Mouse (Mus musculus): Measurements from ENCODE around the gene Arhgef10l. TPM values are rescaled to one million over a fixed set of nuclear protein-coding genes. Genes with fewer than 3 reads are reported as not detected.
A peak's percentile ranks its signal among the peaks of the same experiment; 100 is the strongest.

Arhgef10l gene
- polyA plus RNA-seq, 1 experiment from 2014 or later, result 32.3 TPM

- H3K4me3 ChIP-seq, result peak overlapping the region; percentile 84
- DNase-seq (ENCODE audit: low spot score), result peak; percentile 67
- peaks cover 5% of the 10 kb centered on the region; the same call in 1 of the 2 replicates for H3K9me3 ChIP-seq
- H3K36me3 ChIP-seq, result peaks cover 39% of the 10 kb centered on the region
- WGBS, result 7% methylated on average over 12 of the region's 12 CpGs
- H3K4me1 ChIP-seq (replicated peaks), result peaks cover 55% of the 10 kb centered on the region
- no peaks in the 10 kb centered on the region for H3K27me3 ChIP-seq (ENCODE audit: insufficient read depth, poor library complexity, severe bottlenecking)
- H3K27ac ChIP-seq, result peak overlapping the region; percentile 99
These were observed 17.9 kb downstream of the Arhgef10l start for GRCm38 (mm10) chr4:140647711-140648421.

GRCm38 (mm10) chr4:140645638-140646037 lies 20.2 kb downstream of the Arhgef10l start:
- Histone ChIP-seq H3K4me1 (replicated peaks) (peaks cover 62% of the 10 kb centered on the region), H3K4me3 (no peak overlapping the region; the same call in 1 of the 2 replicates), H3K9me3 (peaks cover 11% of the 10 kb centered on the region), H3K27ac (peak overlapping the region; percentile 35; the same call in 1 of the 2 replicates), H3K27me3 (ENCODE audit: insufficient read depth, poor library complexity, severe bottlenecking) (no peaks in the 10 kb centered on the region), H3K36me3 (peaks cover 56% of the 10 kb centered on the region)
- WGBS, result 87% methylated on average over 3 of the region's 3 CpGs
- DNase-seq (ENCODE audit: low spot score), result no peak

- Histone ChIP-seq H3K9me3 (peaks cover 11% of the 10 kb centered on the region), H3K27ac (peak overlapping the region; percentile 35; the same call in 1 of the 2 replicates), H3K27me3 (ENCODE audit: insufficient read depth, poor library complexity, severe bottlenecking) (no peaks in the 10 kb centered on the region), H3K4me1 (replicated peaks) (peaks cover 68% of the 10 kb centered on the region), H3K4me3 (no peak overlapping the region), H3K36me3 (peaks cover 66% of the 10 kb centered on the region)
- WGBS, result 11% methylated on average over 3 of the region's 3 CpGs
- no peak for DNase-seq (ENCODE audit: low spot score)
These were observed 21.1 kb downstream of the Arhgef10l start for GRCm38 (mm10) chr4:140644701-140645100.

- H3K27ac ChIP-seq, result no peak overlapping the region
- H3K27me3 ChIP-seq (ENCODE audit: insufficient read depth, poor library complexity, severe bottlenecking), result no peaks in the 10 kb centered on the region
- WGBS, result 37% methylated on average over 6 of the region's 6 CpGs
- H3K36me3 ChIP-seq, result peaks cover 70% of the 10 kb centered on the region
- DNase-seq (ENCODE audit: low spot score), result no peak
- H3K9me3 ChIP-seq, result peaks cover 11% of the 10 kb centered on the region
- no peak overlapping the region for H3K4me3 ChIP-seq
- H3K4me1 ChIP-seq (replicated peaks), result peaks cover 67% of the 10 kb centered on the region
These were observed 21.5 kb downstream of the Arhgef10l start for GRCm38 (mm10) chr4:140644276-140644675.

GRCm38 (mm10) chr4:140642378-140642777 lies 23.4 kb downstream of the Arhgef10l start:
- Histone ChIP-seq H3K4me1 (replicated peaks) (peaks cover 62% of the 10 kb centered on the region), H3K36me3 (peaks cover 89% of the 10 kb centered on the region), H3K9me3 (peaks cover 11% of the 10 kb centered on the region), H3K4me3 (no peak overlapping the region), H3K27me3 (ENCODE audit: insufficient read depth, poor library complexity, severe bottlenecking) (no peaks in the 10 kb centered on the region), H3K27ac (no peak overlapping the region)
- 88% methylated on average over 4 of the region's 4 CpGs for WGBS
- no peak for DNase-seq (ENCODE audit: low spot score)

- Histone ChIP-seq H3K27ac (peak overlapping the region; percentile 16; the same call in 1 of the 2 replicates), H3K36me3 (peaks cover 90% of the 10 kb centered on the region), H3K9me3 (peaks cover 11% of the 10 kb centered on the region), H3K4me1 (replicated peaks) (peaks cover 62% of the 10 kb centered on the region), H3K27me3 (ENCODE audit: insufficient read depth, poor library complexity, severe bottlenecking) (no peaks in the 10 kb centered on the region), H3K4me3 (no peak overlapping the region)
- DNase-seq (ENCODE audit: low spot score), result no peak
- 75% methylated on average over 5 of the region's 5 CpGs for WGBS
These were observed 24.3 kb downstream of the Arhgef10l start for GRCm38 (mm10) chr4:140641414-140641918.

- H3K4me1 ChIP-seq (replicated peaks), result peaks cover 62% of the 10 kb centered on the region
- H3K9me3 ChIP-seq, result peaks cover 11% of the 10 kb centered on the region
- peaks cover 87% of the 10 kb centered on the region for H3K36me3 ChIP-seq
- WGBS, result 89% methylated on average over 9 of the region's 9 CpGs
- DNase-seq (ENCODE audit: low spot score), result no peak
- H3K4me3 ChIP-seq, result no peak overlapping the region
- no peak overlapping the region for H3K27ac ChIP-seq
- H3K27me3 ChIP-seq (ENCODE audit: insufficient read depth, poor library complexity, severe bottlenecking), result no peaks in the 10 kb centered on the region
These were observed 25.1 kb downstream of the Arhgef10l start for GRCm38 (mm10) chr4:140640668-140641067.

- Histone ChIP-seq H3K27ac (no peak overlapping the region), H3K4me3 (no peak overlapping the region), H3K36me3 (peaks cover 82% of the 10 kb centered on the region), H3K4me1 (replicated peaks) (peaks cover 62% of the 10 kb centered on the region), H3K27me3 (ENCODE audit: insufficient read depth, poor library complexity, severe bottlenecking) (no peaks in the 10 kb centered on the region), H3K9me3 (peaks cover 11% of the 10 kb centered on the region)
- no peak for DNase-seq (ENCODE audit: low spot score)
- 86% methylated on average over 8 of the region's 8 CpGs for WGBS
These were observed 25.6 kb downstream of the Arhgef10l start for GRCm38 (mm10) chr4:140640242-140640523.

- no peaks in the 10 kb centered on the region for H3K27me3 ChIP-seq (ENCODE audit: insufficient read depth, poor library complexity, severe bottlenecking)
- peaks cover 62% of the 10 kb centered on the region for H3K4me1 ChIP-seq (replicated peaks)
- WGBS, result 90% methylated on average over 28 of the region's 28 CpGs
- H3K4me3 ChIP-seq, result no peak overlapping the region
- H3K36me3 ChIP-seq, result peaks cover 79% of the 10 kb centered on the region
- peaks cover 11% of the 10 kb centered on the region for H3K9me3 ChIP-seq
- no peak for DNase-seq (ENCODE audit: low spot score)
- no peak overlapping the region for H3K27ac ChIP-seq
These were observed 26.2 kb downstream of the Arhgef10l start for GRCm38 (mm10) chr4:140639431-140640241.

GRCm38 (mm10) chr4:140638591-140638990 lies 27.2 kb downstream of the Arhgef10l start:
- peaks cover 80% of the 10 kb centered on the region for H3K36me3 ChIP-seq
- peaks cover 59% of the 10 kb centered on the region for H3K4me1 ChIP-seq (replicated peaks)
- H3K27ac ChIP-seq, result no peak overlapping the region; the same call in 1 of the 2 replicates
- DNase-seq (ENCODE audit: low spot score), result no peak
- H3K4me3 ChIP-seq, result no peak overlapping the region
- peaks cover 11% of the 10 kb centered on the region for H3K9me3 ChIP-seq
- no peaks in the 10 kb centered on the region for H3K27me3 ChIP-seq (ENCODE audit: insufficient read depth, poor library complexity, severe bottlenecking)
- WGBS, result 93% methylated on average over 5 of the region's 5 CpGs

GRCm38 (mm10) chr4:140637269-140637668 lies 28.5 kb downstream of the Arhgef10l start:
- Histone ChIP-seq H3K4me3 (no peak overlapping the region), H3K4me1 (replicated peaks) (peaks cover 65% of the 10 kb centered on the region), H3K9me3 (peaks cover 1% of the 10 kb centered on the region; the same call in 1 of the 2 replicates), H3K27ac (0 out of 2 replicates have a peak overlapping the region, but pooled peaks have one; percentile 16), H3K27me3 (ENCODE audit: insufficient read depth, poor library complexity, severe bottlenecking) (no peaks in the 10 kb centered on the region), H3K36me3 (peaks cover 79% of the 10 kb centered on the region)
- WGBS, result 82% methylated on average over 8 of the region's 8 CpGs
- no peak for DNase-seq (ENCODE audit: low spot score)

GRCm38 (mm10) chr4:140636312-140636996 lies 29.4 kb downstream of the Arhgef10l start:
- Histone ChIP-seq H3K27me3 (ENCODE audit: insufficient read depth, poor library complexity, severe bottlenecking) (no peaks in the 10 kb centered on the region), H3K36me3 (peaks cover 73% of the 10 kb centered on the region), H3K27ac (peak overlapping the region; percentile 51; the same call in 1 of the 2 replicates), H3K4me3 (no peak overlapping the region), H3K9me3 (no peaks in the 10 kb centered on the region), H3K4me1 (replicated peaks) (peaks cover 69% of the 10 kb centered on the region)
- no peak for DNase-seq (ENCODE audit: low spot score)
- WGBS, result 62% methylated on average over 5 of the region's 5 CpGs
